Mouse (Mus musculus) small intestine, adult 2 months (tissue): ENCODE data around the gene Zfp663.

ENCODE experiments used
- CTCF ChIP-seq: fragments of 200-500 bp; IDR thresholded peaks from 2 replicates; pipeline ENCODE4 v1.5.1; 2012; ENCODE audit warnings: low read depth, mild to moderate bottlenecking, control low read depth, inconsistent platforms, low read length, moderate library complexity, mixed read lengths; ENCODE audit not compliant: insufficient replicate concordance, insufficient read length; ENCODE audit errors: extremely low read depth
- POLR2A ChIP-seq: fragments of 200-500 bp; IDR thresholded peaks from 2 replicates; pipeline ENCODE4 v1.6.1; 2012; ENCODE audit warnings: low read depth, mild to moderate bottlenecking, control low read depth, inconsistent platforms, low read length, moderate library complexity

- TF ChIP-seq POLR2A (no peak), CTCF (no peak)
Measured at GRCm38 (mm10) chr2:165387844-165388495, 19.4 kb upstream of the Zfp663 start, which contains the start of gene Zfp334.
